Mouse (Mus musculus) liver, postnatal 0 days (tissue): ENCODE results near the gene Tnrc18.

ENCODE experiments used
- CTCF ChIP-seq: sonication (generic); IDR thresholded peaks from 2 replicates; pipeline ENCODE4 v1.5.1; 2016; ENCODE audit warnings: antibody characterized with exemption, low read depth
- EP300 ChIP-seq: IDR thresholded peaks from 2 replicates; pipeline ENCODE4 v1.6.1; 2016; ENCODE audit warnings: antibody characterized with exemption, low read depth, mild to moderate bottlenecking

- TF ChIP-seq EP300 = no peak
- TF ChIP-seq CTCF = no peak
Measured at GRCm38 (mm10) chr5:142693738-142694430, 123.6 kb downstream of the Tnrc18 start.
